Mouse (Mus musculus): ENCODE measurements around the gene Nlk. TPM values are rescaled to one million over a fixed set of nuclear protein-coding genes. Genes with fewer than 3 reads are reported as not detected.
A peak's percentile ranks its signal among the peaks of the same experiment; 100 is the strongest.
"Not testable (repeated sequence)": the region's sequence is repeated elsewhere in the genome, so short reads cannot be mapped to it uniquely, and the experiment has no call there.

The Nlk gene
- polyA plus RNA-seq, 1 experiment from 2014 or later: 13.4 TPM

- Histone ChIP-seq H3K4me1 (peaks cover 27% of the 10 kb centered on the region), H3K9me3 (no peaks in the 10 kb centered on the region)
- WGBS: 59% methylated on average over 2 of the region's 2 CpGs
Observed at GRCm38 (mm10) chr11:78664853-78665252, 32.3 kb downstream of the Nlk start.

GRCm38 (mm10) chr11:78663916-78664315, 33.3 kb downstream of the Nlk start:
- Histone ChIP-seq H3K27me3 (ENCODE audit: insufficient read depth, poor library complexity, severe bottlenecking) (no peaks in the 10 kb centered on the region), H3K4me3 (no peak overlapping the region), H3K27ac (peak overlapping the region; percentile 62; the same call in 1 of the 2 replicates), H3K36me3 (no peaks in the 10 kb centered on the region), H3K4me1 (peaks cover 22% of the 10 kb centered on the region), H3K9me3 (no peaks in the 10 kb centered on the region)
- WGBS: 29% methylated on average over 4 of the region's 4 CpGs
- no peak for DNase-seq (ENCODE audit: low spot score)

More at GRCm38 (mm10) chr11:78664853-78665252, 32.3 kb downstream of the Nlk start:
- Histone ChIP-seq H3K27ac (no peak overlapping the region), H3K27me3 (ENCODE audit: insufficient read depth, poor library complexity, severe bottlenecking) (no peaks in the 10 kb centered on the region), H3K4me3 (no peak overlapping the region), H3K36me3 (no peaks in the 10 kb centered on the region)
- DNase-seq (ENCODE audit: low spot score): no peak

- no peak for DNase-seq (ENCODE audit: low spot score)
- no peak overlapping the region for H3K4me3 ChIP-seq
- H3K4me1 ChIP-seq: no peaks in the 10 kb centered on the region
- H3K9me3 ChIP-seq: no peaks in the 10 kb centered on the region
- H3K27me3 ChIP-seq (ENCODE audit: insufficient read depth, poor library complexity, severe bottlenecking): no peaks in the 10 kb centered on the region
- no peaks in the 10 kb centered on the region; the same call in 1 of the 2 replicates for H3K36me3 ChIP-seq
- no peak overlapping the region for H3K27ac ChIP-seq
- 82% methylated on average over 2 of the region's 2 CpGs for WGBS
Observed at GRCm38 (mm10) chr11:78649143-78649542, 48.0 kb downstream of the Nlk start.

GRCm38 (mm10) chr11:78648405-78648804, 48.8 kb downstream of the Nlk start:
- H3K27ac ChIP-seq; H3K36me3 ChIP-seq; H3K4me3 ChIP-seq; H3K4me1 ChIP-seq; DNase-seq (ENCODE audit: low spot score); H3K27me3 ChIP-seq (ENCODE audit: insufficient read depth, poor library complexity, severe bottlenecking); H3K9me3 ChIP-seq: not testable (repeated sequence)
- WGBS: 97% methylated on average over 1 of the region's 1 CpGs

GRCm38 (mm10) chr11:78643746-78644145, 53.4 kb downstream of the Nlk start:
- H3K4me1 ChIP-seq: peaks cover 9% of the 10 kb centered on the region
- H3K36me3 ChIP-seq: no peaks in the 10 kb centered on the region
- no peaks in the 10 kb centered on the region for H3K27me3 ChIP-seq (ENCODE audit: insufficient read depth, poor library complexity, severe bottlenecking)
- DNase-seq (ENCODE audit: low spot score): no peak
- 60% methylated on average over 7 of the region's 7 CpGs for WGBS
- H3K4me3 ChIP-seq: no peak overlapping the region
- H3K27ac ChIP-seq: peak overlapping the region; percentile 77
- H3K9me3 ChIP-seq: no peaks in the 10 kb centered on the region

- Histone ChIP-seq H3K36me3 (peaks cover 5% of the 10 kb centered on the region), H3K9me3 (peaks cover under 1% of the 10 kb centered on the region; the same call in 1 of the 2 replicates), H3K4me3 (no peak overlapping the region), H3K27me3 (ENCODE audit: insufficient read depth, poor library complexity, severe bottlenecking) (no peaks in the 10 kb centered on the region), H3K4me1 (peaks cover 9% of the 10 kb centered on the region), H3K27ac (no peak overlapping the region)
- no peak for DNase-seq (ENCODE audit: low spot score)
- WGBS: 73% methylated on average over 3 of the region's 3 CpGs
Observed at GRCm38 (mm10) chr11:78642151-78642550, 55.0 kb downstream of the Nlk start.

GRCm38 (mm10) chr11:78641088-78641487, 56.1 kb downstream of the Nlk start:
- H3K4me3 ChIP-seq: no peak overlapping the region
- peaks cover 5% of the 10 kb centered on the region; the same call in 1 of the 2 replicates for H3K9me3 ChIP-seq
- peaks cover 11% of the 10 kb centered on the region for H3K36me3 ChIP-seq
- no peak for DNase-seq (ENCODE audit: low spot score)
- H3K27ac ChIP-seq: no peak overlapping the region
- 90% methylated on average over 3 of the region's 3 CpGs for WGBS
- H3K27me3 ChIP-seq (ENCODE audit: insufficient read depth, poor library complexity, severe bottlenecking): no peaks in the 10 kb centered on the region
- peaks cover 9% of the 10 kb centered on the region for H3K4me1 ChIP-seq

GRCm38 (mm10) chr11:78632782-78633181, 64.4 kb downstream of the Nlk start:
- H3K9me3 ChIP-seq: peaks cover 5% of the 10 kb centered on the region; the same call in 1 of the 2 replicates
- no peak overlapping the region for H3K27ac ChIP-seq
- no peaks in the 10 kb centered on the region for H3K27me3 ChIP-seq (ENCODE audit: insufficient read depth, poor library complexity, severe bottlenecking)
- peaks cover 13% of the 10 kb centered on the region for H3K36me3 ChIP-seq
- WGBS: 92% methylated on average over 2 of the region's 2 CpGs
- no peak for DNase-seq (ENCODE audit: low spot score)
- H3K4me1 ChIP-seq: no peaks in the 10 kb centered on the region
- no peak overlapping the region for H3K4me3 ChIP-seq

GRCm38 (mm10) chr11:78628871-78629270, 68.3 kb downstream of the Nlk start:
- DNase-seq (ENCODE audit: low spot score): no peak
- Histone ChIP-seq H3K36me3 (0 out of 2 replicates have a peak, but pooled peaks cover 3% of the 10 kb centered on the region), H3K27me3 (ENCODE audit: insufficient read depth, poor library complexity, severe bottlenecking) (no peaks in the 10 kb centered on the region), H3K9me3 (no peaks in the 10 kb centered on the region), H3K4me1 (no peaks in the 10 kb centered on the region), H3K27ac (no peak overlapping the region), H3K4me3 (no peak overlapping the region)
- 73% methylated on average over 3 of the region's 3 CpGs for WGBS

GRCm38 (mm10) chr11:78624377-78624776, 72.8 kb downstream of the Nlk start:
- no peaks in the 10 kb centered on the region for H3K4me1 ChIP-seq
- WGBS: 52% methylated on average over 3 of the region's 3 CpGs
- H3K27me3 ChIP-seq (ENCODE audit: insufficient read depth, poor library complexity, severe bottlenecking): no peaks in the 10 kb centered on the region
- no peak overlapping the region for H3K27ac ChIP-seq
- no peak overlapping the region for H3K4me3 ChIP-seq
- no peaks in the 10 kb centered on the region for H3K9me3 ChIP-seq
- H3K36me3 ChIP-seq: 0 out of 2 replicates have a peak, but pooled peaks cover 3% of the 10 kb centered on the region
- no peak for DNase-seq (ENCODE audit: low spot score)

GRCm38 (mm10) chr11:78621926-78622325, 75.2 kb downstream of the Nlk start:
- no peaks in the 10 kb centered on the region for H3K9me3 ChIP-seq
- no peaks in the 10 kb centered on the region for H3K4me1 ChIP-seq
- H3K27me3 ChIP-seq (ENCODE audit: insufficient read depth, poor library complexity, severe bottlenecking): no peaks in the 10 kb centered on the region
- DNase-seq (ENCODE audit: low spot score): no peak
- H3K4me3 ChIP-seq: no peak overlapping the region
- no peak overlapping the region for H3K27ac ChIP-seq
- H3K36me3 ChIP-seq: 0 out of 2 replicates have a peak, but pooled peaks cover 10% of the 10 kb centered on the region

- 0 out of 2 replicates have a peak, but pooled peaks cover 12% of the 10 kb centered on the region for H3K36me3 ChIP-seq
- H3K27me3 ChIP-seq (ENCODE audit: insufficient read depth, poor library complexity, severe bottlenecking): no peaks in the 10 kb centered on the region
- WGBS: 70% methylated on average over 3 of the region's 3 CpGs
- H3K27ac ChIP-seq: no peak overlapping the region
- DNase-seq (ENCODE audit: low spot score): no peak
- H3K4me3 ChIP-seq: no peak overlapping the region
- no peaks in the 10 kb centered on the region for H3K9me3 ChIP-seq
- no peaks in the 10 kb centered on the region for H3K4me1 ChIP-seq
Observed at GRCm38 (mm10) chr11:78620179-78620578, 77.0 kb downstream of the Nlk start.

GRCm38 (mm10) chr11:78611273-78611672, 85.9 kb downstream of the Nlk start:
- DNase-seq (ENCODE audit: low spot score): no peak
- H3K27me3 ChIP-seq (ENCODE audit: insufficient read depth, poor library complexity, severe bottlenecking): no peaks in the 10 kb centered on the region

GRCm38 (mm10) chr11:78609657-78610056, 87.5 kb downstream of the Nlk start:
- WGBS: 77% methylated on average over 4 of the region's 4 CpGs

More at GRCm38 (mm10) chr11:78611273-78611672, 85.9 kb downstream of the Nlk start:
- H3K4me3 ChIP-seq: no peak overlapping the region
- H3K9me3 ChIP-seq: no peaks in the 10 kb centered on the region
- H3K4me1 ChIP-seq: no peaks in the 10 kb centered on the region
- no peak overlapping the region for H3K27ac ChIP-seq
- H3K36me3 ChIP-seq: peaks cover 16% of the 10 kb centered on the region; the same call in 1 of the 2 replicates

More at GRCm38 (mm10) chr11:78609657-78610056, 87.5 kb downstream of the Nlk start:
- H3K4me1 ChIP-seq: no peaks in the 10 kb centered on the region
- no peak for DNase-seq (ENCODE audit: low spot score)
- no peak overlapping the region for H3K4me3 ChIP-seq
- no peaks in the 10 kb centered on the region for H3K9me3 ChIP-seq
- H3K27me3 ChIP-seq (ENCODE audit: insufficient read depth, poor library complexity, severe bottlenecking): no peaks in the 10 kb centered on the region
- peaks cover 15% of the 10 kb centered on the region; the same call in 1 of the 2 replicates for H3K36me3 ChIP-seq
- no peak overlapping the region for H3K27ac ChIP-seq

Data from heart, embryonic 10.5 days (tissue).